Mouse (Mus musculus) bone marrow macrophage, adult 2 months (primary cell): ENCODE results near the gene Gm19426.

ENCODE experiments used
- CTCF ChIP-seq: IDR thresholded peaks from 2 replicates; pipeline ENCODE4 v1.5.1; 2012; ENCODE audit warnings: low read depth, mild to moderate bottlenecking, low read length, moderate library complexity
- POLR2A ChIP-seq: IDR thresholded peaks from 2 replicates; pipeline ENCODE4 v1.6.1; 2012; ENCODE audit warnings: mild to moderate bottlenecking, low read depth, low read length, borderline replicate concordance

GRCm38 (mm10) chr2:84762295-84762694 lies 18.8 kb upstream of the Gm19426 start:
- TF ChIP-seq CTCF (no peak), POLR2A (no peak)
